Mouse (Mus musculus) left cerebral cortex, postnatal 4 days (tissue): ENCODE results near the gene Rlf. TPM values are rescaled to one million over a fixed set of nuclear protein-coding genes. Genes with fewer than 3 reads are reported as not detected.
"Not testable (repeated sequence)": the region's sequence is repeated elsewhere in the genome, so short reads cannot be mapped to it uniquely, and the experiment has no call there.

Source experiments
- DNase-seq: peaks from one replicate; pipeline ENCODE4 v3.0.0-alpha.2; 2022
- intact Hi-C: fragments of 180-260 bp; cut with DNase I; formaldehyde crosslinking; loops from one replicate; pipeline ENCODE4 v1.15.1; 2025
- total RNA-seq, 2 experiments: library from RNA; stranded (reverse); gene quantifications; 2 replicates each; pipeline ENCODE4 v1.2.3; 2021

Gene Rlf
- total RNA-seq, 2 experiments from 2014 or later = 35.8 to 36.2 TPM

DNA sequence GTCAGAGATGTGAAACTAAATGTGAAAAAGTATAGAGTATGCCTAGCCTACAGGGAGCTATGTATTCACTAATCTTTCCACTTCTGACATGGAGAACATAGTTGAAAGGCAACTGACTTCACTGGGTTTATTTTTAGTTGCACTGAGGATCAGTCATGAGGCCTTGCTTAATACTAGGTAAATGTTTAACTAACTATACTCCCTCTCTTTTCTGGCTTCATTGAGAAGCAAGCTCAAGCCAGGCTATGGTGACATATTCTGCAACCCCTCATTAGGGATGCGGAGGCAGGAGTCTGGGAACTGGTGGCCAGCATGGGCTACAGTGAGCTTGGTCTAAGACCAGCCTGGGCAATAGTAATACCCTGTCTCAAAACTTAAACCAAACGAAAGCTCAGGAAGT, 47.2 kb downstream of the Rlf start:
- DNase-seq = no peak
- intact Hi-C loops = no loop called here

DNA sequence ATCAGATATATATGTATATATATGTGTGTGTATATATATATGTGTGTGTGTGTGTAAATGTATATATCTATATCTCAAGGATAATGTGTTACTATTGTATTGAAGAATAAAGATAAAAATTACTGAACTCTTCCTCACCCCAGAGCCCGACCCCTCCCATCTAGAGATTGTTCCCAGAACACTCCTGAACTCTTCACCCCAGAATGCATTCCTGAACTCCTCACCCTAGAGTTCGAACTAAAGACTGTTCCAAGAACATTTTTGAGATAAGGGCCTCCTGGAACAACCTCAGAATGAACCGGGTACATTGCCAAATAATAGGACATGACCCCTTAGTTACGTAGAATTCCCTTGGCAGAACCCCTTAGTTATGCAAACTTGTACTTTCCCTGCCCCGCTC, 48.2 kb downstream of the Rlf start:
- DNase-seq, intact Hi-C loops: not testable (repeated sequence)

DNA sequence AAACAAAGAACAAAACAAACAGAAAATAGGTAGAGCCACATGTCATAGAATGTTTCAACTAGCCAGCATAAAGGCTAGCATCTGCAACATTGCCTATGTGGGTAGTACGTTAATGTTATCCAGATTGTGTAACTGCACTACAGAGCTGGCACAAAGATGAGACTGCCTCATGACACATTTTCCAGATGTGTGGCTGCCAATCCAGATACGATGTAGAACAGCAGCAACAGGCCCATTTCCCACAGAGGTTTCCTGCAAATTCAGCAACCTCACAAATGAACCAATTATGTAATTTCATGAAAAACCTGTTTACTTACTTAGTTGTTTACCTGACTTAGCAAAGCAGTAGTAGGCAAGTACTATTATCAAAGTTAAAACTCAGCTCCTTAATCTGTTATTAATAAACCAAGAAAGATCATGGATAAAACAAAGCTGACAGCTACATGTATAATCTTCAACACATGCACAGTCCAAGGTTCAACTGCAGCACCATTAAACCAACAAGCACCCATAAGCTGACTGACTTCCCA, 51.3 kb downstream of the Rlf start:
- DNase-seq = no peak
- intact Hi-C loops = no loop called here

DNA sequence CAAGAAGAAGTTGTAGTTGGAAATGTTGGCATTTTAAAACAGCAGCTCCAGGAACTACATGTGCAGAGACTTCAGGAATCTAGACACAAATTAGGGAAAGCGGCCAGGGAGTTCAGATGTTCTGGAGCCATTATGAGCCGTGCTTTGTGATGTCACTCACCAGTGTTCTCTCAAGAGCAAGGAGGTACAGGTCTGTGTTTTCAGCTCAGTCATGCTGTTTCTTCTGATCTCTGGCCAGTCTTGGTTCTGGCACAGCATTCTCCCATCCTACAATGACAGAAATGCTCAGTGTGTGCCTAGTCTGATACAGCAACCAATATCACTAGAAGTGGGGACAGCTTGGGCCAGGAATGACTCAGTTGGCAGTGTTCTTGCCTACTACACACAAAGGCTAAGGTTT, 105.8 kb downstream of the Rlf start, which contains the start of gene Tmco2:
Tmco2 (minus strand) TSS at position 101 of the 400 bp plus-strand sequence.
- intact Hi-C loops = no loop called here
- DNase-seq = no peak

DNA sequence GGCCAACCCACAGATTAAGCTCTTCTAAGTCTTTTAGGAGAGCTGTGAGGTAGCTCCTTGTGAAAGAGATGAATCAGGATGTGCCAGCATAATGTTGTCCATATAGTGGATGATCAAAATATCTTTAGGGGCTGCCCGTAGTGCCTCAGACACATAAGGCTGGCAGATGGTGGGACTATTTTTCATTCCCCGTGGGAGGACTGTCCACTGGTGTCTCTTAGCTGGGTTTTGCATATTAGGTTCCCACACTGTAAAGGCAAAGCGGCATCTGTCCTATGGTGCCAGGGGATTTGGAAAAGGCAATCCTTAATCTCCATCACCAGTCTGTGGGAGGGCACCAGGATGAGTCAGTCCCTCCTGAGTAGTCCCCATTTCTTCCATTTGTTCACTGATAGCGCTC, 111.6 kb downstream of the Rlf start:
- no peak for DNase-seq
- intact Hi-C loops = no loop called here

DNA sequence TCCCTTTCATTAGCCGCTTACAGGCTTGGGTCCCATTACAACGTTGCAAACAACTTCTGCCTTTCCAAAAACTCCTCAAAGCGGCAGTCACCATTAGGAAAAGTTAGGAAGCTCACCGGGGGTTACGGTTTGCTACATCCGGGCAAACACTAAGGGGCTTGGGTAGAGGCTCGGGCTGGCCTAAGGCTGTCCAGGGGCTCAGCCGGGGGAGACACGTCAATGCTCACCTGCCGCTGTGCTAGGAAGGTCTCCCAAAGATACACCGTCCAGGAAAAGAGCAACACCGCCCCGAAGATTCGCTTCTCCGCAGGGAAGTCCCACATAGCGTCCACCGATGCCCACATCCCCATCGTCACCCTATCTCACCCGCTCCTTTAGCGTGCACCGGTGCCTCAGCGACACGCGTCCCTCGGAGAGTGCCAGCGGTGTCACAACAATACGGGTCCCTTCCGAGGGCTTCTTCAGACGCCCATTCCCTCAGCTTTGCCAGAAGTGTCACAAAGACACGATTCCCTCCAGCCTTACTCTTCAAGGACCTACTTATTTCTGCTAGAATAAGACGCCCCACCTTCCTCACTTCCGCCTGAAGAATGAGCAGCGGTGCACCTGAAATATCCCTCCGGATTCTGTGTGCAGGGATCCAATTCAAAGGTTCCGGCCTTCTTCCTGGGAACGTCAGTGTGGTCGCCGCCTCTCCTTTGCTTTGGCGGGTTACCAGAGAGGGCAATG, 117.1 kb downstream of the Rlf start, which contains the start of gene Zmpste24:
Zmpste24 (minus strand) TSS at position 592 of the 729 bp plus-strand sequence.
- peak; percentile 83 for DNase-seq
- intact Hi-C loops = no loop called here

Other genes with a start within 250 kb of the Rlf start
- 100 to 1,000 TPM; 124 to 128 TPM for gene Smap2, start 197.8 kb downstream of the Rlf start, total RNA-seq
- 10 to 100 TPM; 11.0 to 12.1 TPM for gene Col9a2, start 175.7 kb downstream of the Rlf start, total RNA-seq
- 10 to 100 TPM; 19.5 TPM for gene Zmpste24, start 116.8 kb downstream of the Rlf start, total RNA-seq
- not detected for gene Tmco2, start 105.9 kb downstream of the Rlf start, total RNA-seq
- gene Gm12888, start 109.8 kb upstream of the Rlf start, total RNA-seq = not detected
- not detected for gene Gm12886, start 208.0 kb upstream of the Rlf start, total RNA-seq